23 mouse cellular contexts compared by ENCODE assay signal in genomic region chr2:73712481-73712880, GRCm38 (mm10).
"Had no signal": no experiment of that assay in that cellular context is flagged by ENCODE, and none has a peak within 500 bp of the region (broad histone marks: within the 10 kb centered on the region; RNA-seq: fewer than 3 reads in every experiment).

No protein-coding gene starts in this region.

- H3K27ac ChIP-seq: kidney, postnatal 0 days; left cerebral cortex, adult 2 months; liver, embryonic 12.5 days; liver, embryonic 15.5 days; lung, embryonic 15.5 days; midbrain, embryonic 10.5 days; midbrain, embryonic 13.5 days; neural tube, embryonic 13.5 days; stomach, embryonic 15.5 days had no signal

- H3K9ac ChIP-seq: liver, embryonic 12.5 days; liver, embryonic 15.5 days; lung, embryonic 15.5 days; midbrain, embryonic 13.5 days; neural tube, embryonic 13.5 days; stomach, embryonic 15.5 days had no signal

- DNase-seq: kidney, adult 2 months; kidney, postnatal 25 days; layer of hippocampus, adult 9-11 months; layer of hippocampus, postnatal 36 days; lung, adult 18-20 months; lung, postnatal 10 days; lung, postnatal 36 days; retina, postnatal 1 day; right cerebral cortex, postnatal 25 days; spleen, adult 18-20 months; thymus, postnatal 25 days had no signal

- H3K4me1 ChIP-seq: liver, embryonic 12.5 days; liver, embryonic 15.5 days; lung, embryonic 15.5 days; megakaryocyte, embryonic 14.5 days; midbrain, embryonic 10.5 days; neural tube, embryonic 13.5 days; stomach, embryonic 15.5 days had no signal

- ATAC-seq: liver, embryonic 12.5 days; midbrain, embryonic 13.5 days; midbrain, embryonic 16.5 days had no signal

- H3K36me3 ChIP-seq: liver, embryonic 12.5 days; liver, embryonic 15.5 days; lung, embryonic 15.5 days; midbrain, embryonic 10.5 days; midbrain, embryonic 13.5 days; stomach, embryonic 15.5 days had no signal

- H3K4me3 ChIP-seq: left cerebral cortex, adult 2 months; liver, embryonic 12.5 days; liver, embryonic 15.5 days; lung, embryonic 15.5 days; megakaryocyte, embryonic 14.5 days; midbrain, embryonic 10.5 days; midbrain, embryonic 13.5 days; myocyte; neural tube, embryonic 13.5 days; stomach, embryonic 15.5 days had no signal

- H3K27me3 ChIP-seq: liver, embryonic 12.5 days; liver, embryonic 15.5 days; lung, embryonic 15.5 days; megakaryocyte, embryonic 14.5 days; midbrain, embryonic 13.5 days; neural tube, embryonic 13.5 days; stomach, embryonic 15.5 days had no signal
